Mouse (Mus musculus) cortical plate, adult 2 months (tissue): Measurements from ENCODE around the gene Arhgef18. TPM values are rescaled to one million over a fixed set of nuclear protein-coding genes. Genes with fewer than 3 reads are reported as not detected.

Experiments
- H3K27ac ChIP-seq: fragments of 200-500 bp; 2 replicates; pipeline ENCODE4 v1.5.1; 2012; ENCODE audit warnings: low read length, control low read depth, inconsistent platforms; ENCODE audit not compliant: insufficient read depth
- H3K4me1 ChIP-seq: fragments of 200-500 bp; 2 replicates; pipeline ENCODE4 v1.6.1; 2011; ENCODE audit warnings: low read length; ENCODE audit not compliant: control insufficient read depth, insufficient read depth
- H3K4me3 ChIP-seq: fragments of 200-500 bp; 2 replicates; pipeline ENCODE4 v1.5.1; 2011; ENCODE audit warnings: mild to moderate bottlenecking, low read length, control low read depth; ENCODE audit not compliant: insufficient read depth
- CTCF ChIP-seq: fragments of 200-500 bp; IDR thresholded peaks from 2 replicates; pipeline ENCODE4 v1.5.1; 2011; ENCODE audit warnings: mild to moderate bottlenecking, control low read depth, low read length; ENCODE audit not compliant: insufficient read depth; ENCODE audit errors: extremely low read depth
- POLR2A ChIP-seq: fragments of 200-500 bp; IDR thresholded peaks from 2 replicates; pipeline ENCODE4 v1.6.1; 2011; ENCODE audit warnings: mild to moderate bottlenecking, low read length, control low read depth; ENCODE audit not compliant: insufficient read depth; ENCODE audit errors: extremely low read depth
- polyA plus RNA-seq: library from polyadenylated mRNA; depleted of rRNA; stranded (reverse); fragments of >200 nt; gene quantifications from 2 replicates; pipeline ENCODE4 v1.2.3, GENCODE M21; 2012

Arhgef18 gene
- polyA plus RNA-seq, 1 experiment = 34.2 TPM

DNA sequence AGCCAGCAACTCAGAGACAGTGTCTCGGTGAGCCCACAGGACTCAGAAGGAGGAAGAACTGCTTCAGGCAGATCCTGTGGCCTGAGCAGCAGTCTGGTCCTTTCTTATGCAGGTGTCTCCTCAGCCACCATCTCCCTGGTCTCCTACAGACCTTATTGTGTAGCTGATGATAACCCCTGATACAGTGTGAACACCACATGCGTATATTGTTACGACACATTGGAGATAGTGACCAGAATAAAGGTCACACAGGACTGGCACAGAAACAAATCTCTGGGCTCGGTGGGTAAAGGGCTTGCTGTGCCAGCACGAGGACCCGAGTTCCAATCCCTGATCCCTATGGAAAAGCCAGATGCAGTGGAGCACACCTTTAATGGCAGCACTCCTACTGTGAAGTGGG is 22.9 kb downstream of the Arhgef18 start:
- H3K27ac ChIP-seq = no peak overlapping the region
- TF ChIP-seq CTCF = no peak
- no peak overlapping the region for H3K4me3 ChIP-seq
- peaks cover 5% of the 10 kb centered on the region for H3K4me1 ChIP-seq

- Histone ChIP-seq H3K27ac (no peak overlapping the region), H3K4me1 (peaks cover 5% of the 10 kb centered on the region), H3K4me3 (no peak overlapping the region)
- TF ChIP-seq CTCF = no peak
- TF ChIP-seq POLR2A = no peak
These were observed 24.0 kb downstream of the Arhgef18 start for GRCm38 (mm10) chr8:3416846-3417245.

DNA sequence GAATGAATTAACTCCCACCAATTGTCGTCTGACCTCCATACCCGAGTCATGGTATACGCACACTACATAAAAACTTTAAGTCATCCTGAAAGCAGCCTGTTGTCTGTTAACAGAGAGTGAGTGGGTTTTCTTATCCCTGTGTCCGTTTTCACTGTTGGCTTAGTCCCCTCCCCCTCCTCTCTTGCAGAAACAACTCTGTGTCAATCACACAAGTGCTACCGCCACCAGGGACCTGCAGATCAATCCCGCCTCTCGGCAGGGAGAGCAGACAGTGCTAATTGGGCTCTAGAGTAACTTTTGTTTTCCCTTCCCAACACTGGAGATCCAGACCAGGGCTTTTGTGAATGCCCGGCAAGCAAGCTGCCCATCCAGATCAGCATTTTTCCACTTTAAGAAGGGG is 24.6 kb downstream of the Arhgef18 start:
- Histone ChIP-seq H3K4me3 (no peak overlapping the region), H3K4me1 (peaks cover 5% of the 10 kb centered on the region), H3K27ac (no peak overlapping the region)
- TF ChIP-seq CTCF (no peak), POLR2A (no peak)

DNA sequence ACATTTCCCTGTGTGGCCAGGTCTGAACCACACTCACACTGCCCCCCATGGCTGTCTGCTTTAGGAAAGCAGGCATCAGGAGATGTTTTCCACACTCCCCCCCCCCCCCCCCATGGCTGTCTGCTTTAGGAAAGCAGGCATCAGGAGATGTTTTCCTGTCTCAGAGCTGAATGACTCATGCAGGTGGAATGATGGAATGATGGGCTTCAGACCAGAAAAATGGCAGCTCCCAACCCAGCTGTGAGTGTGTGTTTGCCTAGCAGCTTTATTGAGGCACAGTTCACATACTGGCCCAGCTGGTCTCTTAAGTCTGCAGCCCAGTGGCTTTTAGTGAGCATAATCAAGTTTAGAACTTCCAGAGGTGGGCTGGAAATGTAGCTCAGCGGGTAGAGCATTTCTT is 25.3 kb downstream of the Arhgef18 start:
- TF ChIP-seq CTCF = no peak
- no peak for TF ChIP-seq POLR2A
- Histone ChIP-seq H3K27ac (no peak overlapping the region), H3K4me1 (peaks cover 5% of the 10 kb centered on the region), H3K4me3 (no peak overlapping the region)

DNA sequence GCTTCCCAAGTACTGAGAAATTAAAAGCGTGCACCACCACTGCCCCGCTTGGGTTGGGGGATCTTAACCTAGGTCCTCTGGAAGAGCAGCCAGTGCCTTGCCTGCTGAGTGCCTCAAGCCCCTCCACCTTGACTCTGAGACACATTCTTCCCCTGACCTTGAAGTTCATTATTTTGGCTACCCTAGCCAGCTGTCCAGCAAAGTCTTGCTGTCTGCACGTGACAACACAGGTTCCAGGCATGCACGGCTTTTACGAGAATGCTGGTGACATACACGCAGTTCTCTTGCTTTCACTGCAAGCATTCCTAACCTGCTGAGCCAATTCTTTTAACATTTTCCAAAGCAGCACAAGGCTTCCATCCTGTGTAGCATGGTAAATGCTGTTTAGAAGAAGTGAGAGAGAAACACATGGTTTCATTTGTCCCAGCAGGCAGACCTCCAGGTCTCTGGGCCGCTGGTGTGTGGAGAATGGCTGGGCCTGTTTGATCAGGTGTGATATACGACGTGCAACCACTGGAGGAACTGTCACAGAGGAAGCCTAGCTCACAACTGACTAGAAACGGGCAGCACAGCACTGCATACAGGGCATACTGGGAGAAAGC is 27.4 kb downstream of the Arhgef18 start:
- no peak overlapping the region for H3K27ac ChIP-seq

GRCm38 (mm10) chr8:3421507-3421906 is 28.7 kb downstream of the Arhgef18 start:
- Histone ChIP-seq H3K27ac (no peak overlapping the region), H3K4me3 (no peak overlapping the region), H3K4me1 (no peaks in the 10 kb centered on the region)
- TF ChIP-seq POLR2A (no peak), CTCF (no peak)

More for the DNA sequence above, 27.4 kb downstream of the Arhgef18 start:
- Histone ChIP-seq H3K4me3 (no peak overlapping the region), H3K4me1 (0 out of 2 replicates have a peak, but pooled peaks cover 3% of the 10 kb centered on the region)
- no peak for TF ChIP-seq POLR2A
- no peak for TF ChIP-seq CTCF

- no peak overlapping the region for H3K4me3 ChIP-seq
- TF ChIP-seq POLR2A (no peak), CTCF (no peak)
- H3K27ac ChIP-seq = no peak overlapping the region
- no peaks in the 10 kb centered on the region for H3K4me1 ChIP-seq
These were observed 32.4 kb downstream of the Arhgef18 start for GRCm38 (mm10) chr8:3425217-3425616.

- Histone ChIP-seq H3K4me1 (no peaks in the 10 kb centered on the region), H3K27ac (no peak overlapping the region), H3K4me3 (no peak overlapping the region)
- TF ChIP-seq POLR2A = no peak
- TF ChIP-seq CTCF = no peak
These were observed 33.4 kb downstream of the Arhgef18 start for GRCm38 (mm10) chr8:3426211-3426610.

DNA sequence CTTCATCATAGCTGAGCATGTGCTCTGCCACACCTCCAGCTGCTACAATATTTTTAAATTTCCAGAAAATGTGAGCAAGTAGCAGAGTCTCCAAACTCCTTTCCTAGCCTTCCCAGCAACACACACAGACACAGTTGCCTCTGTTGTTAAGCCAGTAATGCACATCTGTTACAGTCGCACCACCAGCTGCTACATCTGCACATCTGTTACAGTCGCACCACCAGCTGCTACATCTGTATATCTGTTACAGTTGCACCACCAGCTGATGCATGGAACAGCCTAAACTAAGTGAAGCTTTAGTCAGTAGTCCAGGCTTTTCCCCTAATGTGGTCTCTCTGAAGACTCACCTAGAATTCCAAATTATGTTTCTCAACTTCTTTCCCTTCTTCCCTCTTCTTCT is 35.6 kb downstream of the Arhgef18 start:
- Histone ChIP-seq H3K4me3 (no peak overlapping the region), H3K4me1 (no peaks in the 10 kb centered on the region), H3K27ac (no peak overlapping the region)
- TF ChIP-seq POLR2A (no peak), CTCF (no peak)

DNA sequence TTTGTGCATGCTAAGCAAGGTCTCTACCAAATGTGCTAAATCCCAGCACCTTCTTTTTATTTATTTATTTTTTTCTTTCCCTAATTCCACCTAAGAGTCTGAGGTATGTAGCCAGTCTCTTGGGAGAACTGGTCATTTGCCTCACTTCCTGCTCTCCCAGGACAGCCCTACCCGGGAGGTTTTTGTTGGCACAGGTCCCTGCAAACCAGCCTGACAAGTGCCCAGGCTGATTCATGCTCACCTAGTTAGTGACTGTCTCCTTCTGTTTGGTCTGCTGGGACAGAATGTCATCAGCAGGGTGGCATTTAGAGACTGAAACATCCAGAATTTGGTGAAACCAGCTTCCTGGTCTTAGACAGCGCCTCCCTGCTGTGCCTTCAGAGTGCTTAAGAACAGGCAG is 37.2 kb downstream of the Arhgef18 start:
- no peak for TF ChIP-seq CTCF
- no peak for TF ChIP-seq POLR2A
- Histone ChIP-seq H3K4me3 (no peak overlapping the region), H3K4me1 (no peaks in the 10 kb centered on the region), H3K27ac (no peak overlapping the region)

DNA sequence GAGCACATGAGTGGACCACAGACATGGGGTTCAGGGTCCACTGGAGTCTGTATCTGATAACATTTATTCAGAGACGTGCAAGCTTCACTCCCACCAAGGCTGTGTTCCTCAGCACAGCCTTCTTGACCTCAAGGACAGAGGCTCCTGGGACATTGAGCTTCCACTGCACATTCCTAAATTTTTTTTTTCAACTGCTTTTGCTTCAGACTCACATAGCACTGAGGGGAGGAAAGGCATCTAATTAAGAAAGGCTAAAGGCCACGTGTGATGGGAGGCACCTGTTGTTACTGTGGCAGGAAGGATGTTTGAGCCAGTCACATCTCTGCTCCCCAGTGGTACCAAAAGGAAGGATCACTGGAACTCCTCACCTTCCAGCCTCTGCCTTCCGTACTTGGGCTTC is 38.3 kb downstream of the Arhgef18 start:
- no peak overlapping the region for H3K4me3 ChIP-seq
- no peak overlapping the region for H3K27ac ChIP-seq
- H3K4me1 ChIP-seq = no peaks in the 10 kb centered on the region
- TF ChIP-seq POLR2A (no peak), CTCF (no peak)
